Mouse (Mus musculus): ENCODE measurements around the gene Onecut1. TPM values are rescaled to one million over a fixed set of nuclear protein-coding genes. Genes with fewer than 3 reads are reported as not detected.

Onecut1 gene
- polyA plus RNA-seq, 1 experiment from 2014 or later: 0.92 TPM

GRCm38 (mm10) chr9:74929981-74930423, 68.3 kb downstream of the Onecut1 start:
- Histone ChIP-seq H3K4me1 (peaks cover 14% of the 10 kb centered on the region), H3K9me3 (no peaks in the 10 kb centered on the region), H3K27ac (no peak overlapping the region), H3K27me3 (ENCODE audit: poor library complexity, severe bottlenecking) (no peaks in the 10 kb centered on the region; the same call in 1 of the 2 replicates), H3K36me3 (replicated peaks) (no peaks in the 10 kb centered on the region), H3K4me3 (no peak overlapping the region)
- DNase-seq (ENCODE audit: extremely low spot score, low spot score): no peak
- whole genome bisulfite sequencing: 91% methylated on average over 4 of the region's 4 CpGs

GRCm38 (mm10) chr9:74930653-74931052, 68.9 kb downstream of the Onecut1 start:
- Histone ChIP-seq H3K27me3 (ENCODE audit: poor library complexity, severe bottlenecking) (no peaks in the 10 kb centered on the region; the same call in 1 of the 2 replicates), H3K4me3 (no peak overlapping the region), H3K9me3 (no peaks in the 10 kb centered on the region), H3K4me1 (peaks cover 8% of the 10 kb centered on the region), H3K36me3 (replicated peaks) (no peaks in the 10 kb centered on the region), H3K27ac (no peak overlapping the region)
- 80% methylated on average over 5 of the region's 5 CpGs for WGBS
- no peak for DNase-seq (ENCODE audit: extremely low spot score, low spot score)

GRCm38 (mm10) chr9:74935289-74935688, 73.6 kb downstream of the Onecut1 start:
- H3K9me3 ChIP-seq: no peaks in the 10 kb centered on the region
- H3K27me3 ChIP-seq (ENCODE audit: poor library complexity, severe bottlenecking): no peaks in the 10 kb centered on the region
- DNase-seq (ENCODE audit: extremely low spot score, low spot score): no peak
- no peak overlapping the region for H3K27ac ChIP-seq
- H3K4me3 ChIP-seq: no peak overlapping the region
- H3K36me3 ChIP-seq (replicated peaks): no peaks in the 10 kb centered on the region
- 87% methylated on average over 3 of the region's 3 CpGs for WGBS
- peaks cover 3% of the 10 kb centered on the region; the same call in 1 of the 2 replicates for H3K4me1 ChIP-seq

- DNase-seq (ENCODE audit: extremely low spot score, low spot score): no peak
- Histone ChIP-seq H3K27me3 (ENCODE audit: poor library complexity, severe bottlenecking) (no peaks in the 10 kb centered on the region), H3K27ac (no peak overlapping the region), H3K36me3 (replicated peaks) (no peaks in the 10 kb centered on the region), H3K9me3 (no peaks in the 10 kb centered on the region), H3K4me3 (no peak overlapping the region), H3K4me1 (no peaks in the 10 kb centered on the region)
- WGBS: 95% methylated on average over 3 of the region's 3 CpGs
Measured at GRCm38 (mm10) chr9:74937761-74938160, 76.0 kb downstream of the Onecut1 start.

GRCm38 (mm10) chr9:74938670-74939534, 77.2 kb downstream of the Onecut1 start:
- Histone ChIP-seq H3K4me1 (peaks cover 7% of the 10 kb centered on the region; the same call in 1 of the 2 replicates), H3K27me3 (ENCODE audit: poor library complexity, severe bottlenecking) (no peaks in the 10 kb centered on the region), H3K4me3 (no peak overlapping the region), H3K36me3 (replicated peaks) (no peaks in the 10 kb centered on the region), H3K27ac (no peak overlapping the region), H3K9me3 (no peaks in the 10 kb centered on the region)
- 86% methylated on average over 12 of the region's 12 CpGs for WGBS
- no peak for DNase-seq (ENCODE audit: extremely low spot score, low spot score)

Other genes starting within 250 kb of the Onecut1 start
- gene Fam214a, start 91.0 kb downstream of the Onecut1 start, polyA plus RNA-seq (2016; fragmentation: Nextera tagmentation; extraction: Ambion mirVana): 8.0 and 10.3 TPM in 2 replicates
- 351 and 362 TPM in 2 replicates for gene Arpp19, start 175.7 kb downstream of the Onecut1 start, polyA plus RNA-seq (2016; fragmentation: Nextera tagmentation; extraction: Ambion mirVana)
- 22.8 and 24.5 TPM in 2 replicates for gene Myo5a, start 209.1 kb downstream of the Onecut1 start, polyA plus RNA-seq (2016; fragmentation: Nextera tagmentation; extraction: Ambion mirVana)

Data from forebrain, embryonic 10.5 days (tissue).